Comparison of ENCODE assay signal across 11 mouse cellular contexts in the genomic region with DNA sequence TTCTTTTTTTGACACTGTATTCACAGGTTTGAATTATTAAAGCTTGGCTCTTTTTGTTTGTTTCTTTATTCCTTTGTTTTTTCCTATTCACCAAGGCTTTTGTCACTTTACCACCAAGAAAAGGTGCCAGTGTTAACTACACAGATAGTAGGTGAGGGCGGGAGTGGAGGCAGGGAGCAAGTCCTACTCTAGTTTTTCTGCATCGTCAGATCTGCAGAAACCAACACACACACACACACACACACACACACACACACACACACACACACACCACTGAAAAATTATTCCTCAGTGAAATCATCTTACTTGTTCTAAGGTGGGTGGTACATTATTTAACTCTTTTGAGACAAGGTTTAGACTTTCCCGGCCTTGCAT.
A peak's percentile ranks its signal among the peaks of the same experiment; 100 is the strongest.
DNase-seq lines count a peak whose midpoint lies in the region; ATAC-seq and TF ChIP-seq lines count a peak whose summit lies in the region.
"Had no signal": no experiment of that assay in that cellular context is flagged by ENCODE, and none has a peak within 500 bp of the region (broad histone marks: within the 10 kb centered on the region; RNA-seq: fewer than 3 reads in every experiment).

No protein-coding gene starts in this region.

- peak overlapping the region; percentile 46 for H3K4me3 ChIP-seq in heart, embryonic 11.5 days (ENCODE audit: low read depth, low read length)
- H3K4me3 ChIP-seq in lung, postnatal 0 days (ENCODE audit: low read depth, low read length), result no peak overlapping the region
- peak overlapping the region; percentile 51; the same call in 1 of the 2 replicates for H3K4me3 ChIP-seq in limb, embryonic 13.5 days
- no peak overlapping the region; the same call in 1 of the 2 replicates for H3K4me3 ChIP-seq in stomach, postnatal 0 days (ENCODE audit: low read depth, low read length)

- DNase-seq in heart, postnatal 25 days (ENCODE audit: low spot score), result no peak
- no peak for DNase-seq in lung, postnatal 0 days (ENCODE audit: low spot score)
- DNase-seq in lung, postnatal 36 days, result no peak
- no peak for DNase-seq in stomach, postnatal 0 days (ENCODE audit: low spot score)
- DNase-seq in cerebellum, adult 9-11 months, result no peak
- DNase-seq in spleen, adult 18-20 months, result no peak
- DNase-seq: adrenal gland, adult 8-10 months; cerebellum, adult 11 months had no signal

- 81% methylated on average over 3 of the region's 3 CpGs for WGBS in heart, embryonic 11.5 days (ENCODE audit: insufficient replicate concordance)
- 76% methylated on average over 3 of the region's 3 CpGs for WGBS in lung, postnatal 0 days
- WGBS in limb, embryonic 13.5 days, result 73% methylated on average over 3 of the region's 3 CpGs
- WGBS in stomach, postnatal 0 days, result 63% methylated on average over 3 of the region's 3 CpGs

- intact Hi-C loops in heart, postnatal 25 days (cut with DNase I), result loop anchor here (5.0 kb wide), 1 partner anchor 263 kb away; no protein-coding TSS in a partner anchor

- no peaks in the 10 kb centered on the region; the same call in 1 of the 2 replicates for H3K27me3 ChIP-seq in heart, embryonic 11.5 days (ENCODE audit: control insufficient read depth, insufficient read depth, low read length)
- no peaks in the 10 kb centered on the region for H3K27me3 ChIP-seq in lung, postnatal 0 days (replicated peaks; ENCODE audit: insufficient read depth, low read length)
- H3K27me3 ChIP-seq in limb, embryonic 13.5 days, result peaks cover 9% of the 10 kb centered on the region
- no peaks in the 10 kb centered on the region for H3K27me3 ChIP-seq in stomach, postnatal 0 days (ENCODE audit: control insufficient read depth, insufficient read depth, low read length)

- no peak overlapping the region for H3K27ac ChIP-seq in heart, embryonic 11.5 days (ENCODE audit: low read depth, low read length)
- no peak overlapping the region for H3K27ac ChIP-seq in lung, postnatal 0 days (ENCODE audit: low read length)
- H3K27ac ChIP-seq in limb, embryonic 13.5 days, result no peak overlapping the region
- no peak overlapping the region for H3K27ac ChIP-seq in stomach, postnatal 0 days (replicated peaks)
- H3K27ac ChIP-seq: liver, embryonic 12.5 days had no signal

- H3K4me1 ChIP-seq in heart, embryonic 11.5 days (ENCODE audit: control insufficient read depth, insufficient read depth, low read length), result no peaks in the 10 kb centered on the region
- H3K4me1 ChIP-seq in lung, postnatal 0 days (ENCODE audit: insufficient read depth, low read depth, low read length), result no peaks in the 10 kb centered on the region
- H3K4me1 ChIP-seq in limb, embryonic 13.5 days, result 0 out of 2 replicates have a peak, but pooled peaks cover 5% of the 10 kb centered on the region
- H3K4me1 ChIP-seq in stomach, postnatal 0 days (replicated peaks; ENCODE audit: control insufficient read depth, insufficient read depth), result no peaks in the 10 kb centered on the region
- H3K4me1 ChIP-seq: liver, embryonic 12.5 days had no signal

- H3K36me3 ChIP-seq in heart, embryonic 11.5 days (ENCODE audit: control insufficient read depth, insufficient read depth, low read length), result no peaks in the 10 kb centered on the region
- no peaks in the 10 kb centered on the region for H3K36me3 ChIP-seq in lung, postnatal 0 days (ENCODE audit: insufficient read depth, low read length)
- H3K36me3 ChIP-seq in limb, embryonic 13.5 days, result no peaks in the 10 kb centered on the region
- H3K36me3 ChIP-seq in stomach, postnatal 0 days (ENCODE audit: control insufficient read depth, insufficient read depth, low read length), result no peaks in the 10 kb centered on the region
- H3K36me3 ChIP-seq: liver, embryonic 12.5 days had no signal

- no peak for TF ChIP-seq EP300 in lung, postnatal 0 days (IDR thresholded peaks at IDR 0.05)
- TF ChIP-seq EP300 in stomach, postnatal 0 days (optimal IDR thresholded peaks at IDR 0.05), result no peak

- no peak overlapping the region for H3K9ac ChIP-seq in heart, embryonic 11.5 days (ENCODE audit: low read depth, low read length)
- no peak overlapping the region for H3K9ac ChIP-seq in lung, postnatal 0 days (replicated peaks; ENCODE audit: low read depth)
- H3K9ac ChIP-seq in limb, embryonic 13.5 days, result no peak overlapping the region
- H3K9ac ChIP-seq in stomach, postnatal 0 days (ENCODE audit: low read length), result no peak overlapping the region
- H3K9ac ChIP-seq: liver, embryonic 12.5 days had no signal

- peak overlapping the region; percentile 81 for H3K4me2 ChIP-seq in heart, embryonic 11.5 days
- peak overlapping the region; percentile 78 for H3K4me2 ChIP-seq in lung, postnatal 0 days (replicated peaks; ENCODE audit: low read depth, low read length)
- peak overlapping the region; percentile 89; the same call in 1 of the 2 replicates for H3K4me2 ChIP-seq in limb, embryonic 13.5 days (replicated peaks)
- H3K4me2 ChIP-seq in stomach, postnatal 0 days (replicated peaks; ENCODE audit: low read depth), result peak overlapping the region; percentile 82

- ATAC-seq in heart, embryonic 11.5 days (replicated peaks; ENCODE audit: insufficient number of reproducible peaks, low FRiP score, low TSS enrichment), result no peak
- no peak for ATAC-seq in lung, postnatal 0 days
- no peak for ATAC-seq in limb, embryonic 13.5 days (ENCODE audit: low FRiP score, low read depth)
- no peak for ATAC-seq in stomach, postnatal 0 days (ENCODE audit: low FRiP score, low TSS enrichment)

- no peaks in the 10 kb centered on the region for H3K9me3 ChIP-seq in heart, embryonic 11.5 days (replicated peaks; ENCODE audit: control insufficient read depth, low read length)
- H3K9me3 ChIP-seq in lung, postnatal 0 days (ENCODE audit: low read length), result no peaks in the 10 kb centered on the region
- no peaks in the 10 kb centered on the region for H3K9me3 ChIP-seq in limb, embryonic 13.5 days
- H3K9me3 ChIP-seq in stomach, postnatal 0 days (ENCODE audit: control insufficient read depth, low read length), result no peaks in the 10 kb centered on the region
- H3K9me3 ChIP-seq: liver, embryonic 12.5 days had no signal

- TF ChIP-seq CTCF in lung, postnatal 0 days (IDR thresholded peaks at IDR 0.05), result no peak
- no peak for TF ChIP-seq CTCF in stomach, postnatal 0 days (IDR thresholded peaks at IDR 0.05; ENCODE audit: low read depth)

Comparison
In these comparisons a context has a peak if more than half of its experiments do, and no peak if none do; other contexts are left out.
1. H3K4me3 ChIP-seq: peak in heart, embryonic 11.5 days (single experiment) and limb, embryonic 13.5 days (single experiment); none in lung, postnatal 0 days (single experiment) and stomach, postnatal 0 days (single experiment).
2. Peak in every context shown above with its lines, with median percentiles within 50 percentile points of each other: H3K4me2 ChIP-seq.